Mouse (Mus musculus) kidney, embryonic 15.5 days (tissue): ENCODE results near the gene Gnao1. TPM values are rescaled to one million over a fixed set of nuclear protein-coding genes. Genes with fewer than 3 reads are reported as not detected.

Experiments used
- ATAC-seq: fragments of 200-750 bp; cut with Nextera tagmentation; replicated peaks from 2 replicates; pipeline ENCODE4 v1.8.0; 2017; ENCODE audit warnings: moderate TSS enrichment; ENCODE audit not compliant: low FRiP score
- H3K27ac ChIP-seq: fragments of 300-500 bp; sonication (generic); 2 replicates; pipeline ENCODE4 v1.5.1; 2015; ENCODE audit warnings: mild to moderate bottlenecking, inconsistent platforms
- H3K27me3 ChIP-seq: fragments of 300-500 bp; sonication (generic); 2 replicates; pipeline ENCODE4 v1.6.1; 2015; ENCODE audit warnings: inconsistent platforms
- H3K36me3 ChIP-seq: fragments of 300-500 bp; sonication (generic); 2 replicates; pipeline ENCODE4 v1.6.1; 2015; ENCODE audit warnings: inconsistent platforms
- H3K4me1 ChIP-seq: fragments of 300-500 bp; sonication (generic); 2 replicates; pipeline ENCODE4 v1.6.1; 2015; ENCODE audit warnings: inconsistent platforms
- H3K4me2 ChIP-seq: fragments of 300-500 bp; sonication (generic); 2 replicates; pipeline ENCODE4 v1.6.1; 2015; ENCODE audit warnings: moderate library complexity, mild to moderate bottlenecking, inconsistent platforms
- H3K4me3 ChIP-seq: fragments of 300-500 bp; sonication (generic); replicated peaks from 2 replicates; pipeline ENCODE4 v1.5.1; 2015; ENCODE audit warnings: mild to moderate bottlenecking, inconsistent platforms
- H3K9ac ChIP-seq: fragments of 300-500 bp; sonication (generic); 2 replicates; pipeline ENCODE4 v1.6.1; 2015; ENCODE audit warnings: mild to moderate bottlenecking, inconsistent platforms
- H3K9me3 ChIP-seq: fragments of 300-500 bp; sonication (generic); replicated peaks from 2 replicates; pipeline ENCODE4 v1.6.1; 2016; ENCODE audit warnings: inconsistent platforms
- WGBS: fragments of 180-500 bp; shearing (Covaris S2); methylation state at CpG from one replicate; pipeline ENCODE4 v1.1.7; 2015; ENCODE audit warnings: mixed read lengths; 5-methylcytosine and 5-hydroxymethylcytosine counted together
- polyA plus RNA-seq: library from polyadenylated mRNA; unstranded; fragments of >200 nt; fragmentation: Nextera tagmentation; extraction: Ambion mirVana; gene quantifications from 2 replicates; pipeline ENCODE4 v1.2.1, GENCODE M21; 2015

Gene Gnao1
- polyA plus RNA-seq, 1 experiment from 2014 or later = 6.0 TPM

DNA sequence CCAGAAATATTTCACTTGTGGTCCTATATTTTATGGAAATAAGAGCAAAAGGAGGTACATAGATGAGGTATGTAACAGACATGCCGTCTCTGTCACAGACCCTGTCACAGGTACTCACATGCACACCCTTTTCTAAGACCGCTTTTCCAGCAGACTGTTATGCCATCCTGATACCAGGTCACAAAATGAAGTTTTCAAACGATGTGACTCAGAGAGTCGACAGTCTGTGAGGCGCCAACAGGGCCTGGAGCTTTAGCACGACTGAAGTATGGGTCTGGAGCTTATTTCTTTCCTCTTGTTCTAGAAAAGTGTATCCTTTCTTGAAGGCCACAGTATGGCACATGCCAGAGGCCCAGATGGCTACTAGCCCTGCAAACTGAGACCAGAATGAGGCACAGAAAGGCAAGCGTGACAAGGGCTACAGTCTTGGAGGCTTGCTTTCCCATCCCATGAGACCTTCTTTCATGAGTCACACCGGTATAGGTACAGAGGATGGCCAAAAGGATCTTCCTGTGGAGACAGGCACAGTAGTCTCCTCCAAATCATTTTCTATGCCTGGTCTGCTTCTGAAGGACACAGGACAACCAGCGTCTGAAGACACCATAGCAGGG is 43.2 kb downstream of the Gnao1 start:
- no peak overlapping the region for H3K9ac ChIP-seq
- no peaks in the 10 kb centered on the region for H3K36me3 ChIP-seq
- no peaks in the 10 kb centered on the region for H3K4me1 ChIP-seq
- H3K9me3 ChIP-seq = no peaks in the 10 kb centered on the region
- H3K27ac ChIP-seq = no peak overlapping the region
- 85% methylated on average over 9 of the region's 9 CpGs for WGBS
- H3K4me3 ChIP-seq = no peak overlapping the region
- no peaks in the 10 kb centered on the region for H3K27me3 ChIP-seq
- H3K4me2 ChIP-seq = no peak overlapping the region
- ATAC-seq = no peak

DNA sequence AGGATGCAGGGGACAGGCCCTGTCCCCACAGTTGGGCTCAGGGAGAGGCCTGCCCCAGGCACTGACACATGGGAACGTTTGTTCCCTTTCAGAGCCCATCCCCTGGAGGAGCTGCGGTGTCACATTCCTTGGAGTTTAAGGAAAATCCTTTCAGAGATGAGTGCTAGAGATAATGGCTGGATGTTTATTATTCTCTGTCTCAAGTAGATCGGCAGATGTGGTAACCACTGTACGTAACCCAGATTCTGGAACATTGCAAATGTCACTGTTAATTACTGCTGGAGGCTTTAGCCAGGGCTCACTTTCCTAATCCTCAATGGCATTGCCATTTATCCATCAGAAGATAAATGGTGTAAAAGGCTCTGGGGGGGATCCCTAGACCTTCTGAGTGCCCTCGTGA is 44.9 kb downstream of the Gnao1 start:
- H3K9me3 ChIP-seq = no peaks in the 10 kb centered on the region
- no peaks in the 10 kb centered on the region; the same call in 1 of the 2 replicates for H3K4me1 ChIP-seq
- WGBS = 42% methylated on average over 5 of the region's 5 CpGs

DNA sequence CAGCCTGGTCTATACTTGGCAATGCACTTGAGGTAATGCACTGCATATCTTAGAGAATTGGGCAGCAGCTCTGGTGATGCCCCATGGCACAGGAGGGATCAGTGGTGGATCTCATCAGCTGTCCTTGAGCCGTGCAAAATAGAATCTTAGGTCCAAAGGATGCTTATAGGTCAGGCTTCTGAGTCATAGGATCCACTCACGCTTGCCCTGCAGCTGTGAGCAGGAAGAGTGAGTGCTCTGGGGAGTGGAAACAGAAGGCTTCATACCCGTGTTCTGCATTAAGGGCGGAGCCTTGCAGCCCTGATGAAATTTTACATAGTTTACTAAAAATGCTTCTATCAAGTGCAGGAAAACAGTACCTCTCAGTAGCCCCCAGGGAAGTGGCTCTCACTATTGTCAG is 45.5 kb downstream of the Gnao1 start:
- WGBS = 64% methylated on average over 4 of the region's 4 CpGs
- ATAC-seq = no peak
- Histone ChIP-seq H3K27ac (no peak overlapping the region), H3K9me3 (no peaks in the 10 kb centered on the region), H3K4me1 (peaks cover 6% of the 10 kb centered on the region; the same call in 1 of the 2 replicates), H3K4me2 (no peak overlapping the region), H3K27me3 (no peaks in the 10 kb centered on the region), H3K9ac (no peak overlapping the region), H3K36me3 (no peaks in the 10 kb centered on the region), H3K4me3 (no peak overlapping the region)

More for the DNA sequence above, 44.9 kb downstream of the Gnao1 start:
- no peak overlapping the region for H3K27ac ChIP-seq
- H3K27me3 ChIP-seq = no peaks in the 10 kb centered on the region
- no peak overlapping the region for H3K4me2 ChIP-seq
- ATAC-seq = no peak
- H3K4me3 ChIP-seq = no peak overlapping the region
- H3K36me3 ChIP-seq = no peaks in the 10 kb centered on the region
- H3K9ac ChIP-seq = no peak overlapping the region

DNA sequence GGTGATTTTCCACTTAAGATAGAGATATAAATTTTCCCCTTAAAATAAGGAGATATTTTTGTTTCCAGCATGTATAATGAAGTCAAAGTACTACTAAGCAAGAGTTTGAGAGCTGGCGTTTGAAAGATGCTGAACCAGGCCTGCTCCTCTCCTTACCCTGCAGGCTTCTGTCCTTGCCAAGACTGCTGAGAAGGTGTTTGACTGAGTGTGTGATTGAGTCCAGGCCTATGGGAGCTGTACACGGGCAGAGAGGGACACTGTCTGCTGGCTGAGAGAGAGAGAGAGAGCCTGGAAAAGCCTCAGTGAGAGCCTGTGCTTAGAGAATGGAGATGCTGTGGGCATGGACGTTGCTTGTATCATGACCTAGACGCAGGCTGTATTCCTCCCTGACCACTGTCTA is 47.4 kb downstream of the Gnao1 start:
- H3K27ac ChIP-seq = no peak overlapping the region

DNA sequence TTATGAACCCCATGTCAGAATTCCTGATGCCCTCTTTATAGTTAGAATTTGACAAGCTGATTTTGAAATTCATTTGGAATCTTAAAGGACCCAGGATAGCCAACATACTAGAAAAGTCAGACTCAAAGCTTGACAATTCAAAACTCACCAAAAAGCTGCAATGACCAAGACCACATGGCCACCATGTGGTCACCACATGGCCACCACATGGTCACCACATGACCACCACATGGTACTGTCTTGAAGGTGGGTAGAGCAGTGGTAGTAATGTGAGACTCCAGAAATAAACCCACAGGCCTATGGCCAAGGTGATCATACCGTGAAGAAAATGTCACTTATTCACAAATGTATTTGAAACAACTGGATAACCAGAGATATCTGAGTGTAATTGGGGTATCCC is 48.5 kb downstream of the Gnao1 start:
- H3K27ac ChIP-seq = no peak overlapping the region
- ATAC-seq = no peak
- H3K9ac ChIP-seq = no peak overlapping the region
- no peak overlapping the region for H3K4me3 ChIP-seq
- no peaks in the 10 kb centered on the region for H3K9me3 ChIP-seq
- peaks cover 7% of the 10 kb centered on the region; the same call in 1 of the 2 replicates for H3K4me1 ChIP-seq
- 89% methylated on average over 1 of the region's 1 CpGs for WGBS
- no peaks in the 10 kb centered on the region for H3K36me3 ChIP-seq
- H3K27me3 ChIP-seq = no peaks in the 10 kb centered on the region
- H3K4me2 ChIP-seq = no peak overlapping the region

More for the DNA sequence above, 47.4 kb downstream of the Gnao1 start:
- Histone ChIP-seq H3K9me3 (no peaks in the 10 kb centered on the region), H3K9ac (no peak overlapping the region), H3K4me1 (peaks cover 7% of the 10 kb centered on the region; the same call in 1 of the 2 replicates), H3K36me3 (no peaks in the 10 kb centered on the region), H3K27me3 (no peaks in the 10 kb centered on the region), H3K4me3 (no peak overlapping the region), H3K4me2 (no peak overlapping the region)
- 73% methylated on average over 4 of the region's 4 CpGs for WGBS
- no peak for ATAC-seq

DNA sequence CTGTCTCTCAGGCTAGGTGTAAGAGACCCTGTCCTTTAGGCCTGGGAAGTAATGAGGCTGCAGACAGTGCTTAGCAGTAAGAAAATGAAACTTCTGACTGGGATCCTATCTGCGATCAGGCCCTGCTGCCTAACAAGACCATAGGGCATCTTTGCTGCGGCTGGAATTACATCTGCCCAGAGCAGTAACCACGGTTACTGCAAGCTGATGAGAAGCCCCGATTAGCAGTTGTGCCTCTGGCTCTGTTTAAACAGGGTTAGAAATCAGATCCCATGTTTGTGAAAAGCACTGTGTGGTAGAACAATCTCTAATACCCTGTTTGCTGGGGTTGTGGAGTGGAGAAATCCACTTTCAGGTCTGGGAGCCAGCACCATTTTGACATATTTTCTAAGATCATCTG is 50.3 kb downstream of the Gnao1 start:
- Histone ChIP-seq H3K4me2 (no peak overlapping the region), H3K4me1 (peaks cover 7% of the 10 kb centered on the region; the same call in 1 of the 2 replicates), H3K9me3 (no peaks in the 10 kb centered on the region), H3K4me3 (no peak overlapping the region), H3K9ac (no peak overlapping the region), H3K36me3 (no peaks in the 10 kb centered on the region), H3K27ac (0 out of 2 replicates have a peak overlapping the region, but pooled peaks have one; percentile 18), H3K27me3 (no peaks in the 10 kb centered on the region)
- WGBS = 25% methylated on average over 4 of the region's 4 CpGs
- no peak for ATAC-seq

DNA sequence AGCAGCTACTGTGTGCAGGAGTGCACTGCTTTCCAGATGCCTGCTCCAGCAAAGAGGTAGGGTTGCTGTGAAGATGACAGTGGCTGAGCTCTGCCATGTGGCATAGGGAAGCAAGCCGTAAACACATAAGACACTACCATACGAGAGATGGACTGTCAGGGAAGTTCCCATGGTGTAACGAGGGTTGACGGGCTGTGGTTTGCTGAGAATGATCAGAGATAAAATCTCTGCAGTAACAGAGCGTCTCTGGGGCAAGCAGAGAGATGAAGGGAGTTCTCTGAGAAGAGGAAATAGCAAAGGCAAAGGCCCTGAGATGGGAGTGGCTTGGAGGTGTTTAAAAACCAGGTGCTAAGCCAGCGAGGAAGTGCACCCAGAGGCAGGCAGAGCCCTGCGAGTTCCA is 54.3 kb downstream of the Gnao1 start:
- H3K27ac ChIP-seq = no peak overlapping the region
- no peak overlapping the region for H3K4me3 ChIP-seq
- H3K4me2 ChIP-seq = no peak overlapping the region
- peaks cover 7% of the 10 kb centered on the region; the same call in 1 of the 2 replicates for H3K4me1 ChIP-seq
- no peaks in the 10 kb centered on the region for H3K36me3 ChIP-seq
- H3K9ac ChIP-seq = no peak overlapping the region
- no peaks in the 10 kb centered on the region for H3K27me3 ChIP-seq
- 49% methylated on average over 7 of the region's 7 CpGs for WGBS
- H3K9me3 ChIP-seq = no peaks in the 10 kb centered on the region
- no peak for ATAC-seq

DNA sequence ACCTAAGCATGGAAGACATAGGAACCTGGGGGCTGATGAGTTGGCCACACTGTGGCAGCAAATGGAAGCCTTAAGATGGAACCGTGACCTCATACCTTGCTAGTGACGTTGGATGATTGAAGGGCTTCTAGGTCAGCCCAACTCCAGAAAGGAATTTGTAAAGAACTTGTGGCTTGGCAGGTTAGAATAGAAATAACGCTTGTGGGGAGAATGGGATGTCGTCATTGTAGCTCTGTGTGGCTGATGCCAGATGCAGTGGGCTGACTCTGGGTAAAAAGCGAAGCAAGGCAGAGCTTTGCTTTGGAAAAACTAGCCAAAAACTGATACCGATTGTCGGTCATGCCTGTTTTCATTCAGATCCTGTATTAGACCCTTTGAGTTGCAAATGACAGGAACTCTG is 56.5 kb downstream of the Gnao1 start:
- no peak for ATAC-seq
- no peaks in the 10 kb centered on the region for H3K4me1 ChIP-seq
- no peaks in the 10 kb centered on the region for H3K27me3 ChIP-seq
- no peak overlapping the region for H3K27ac ChIP-seq
- no peak overlapping the region for H3K4me3 ChIP-seq
- WGBS = 92% methylated on average over 7 of the region's 7 CpGs
- no peak overlapping the region for H3K9ac ChIP-seq
- H3K4me2 ChIP-seq = no peak overlapping the region
- no peaks in the 10 kb centered on the region for H3K36me3 ChIP-seq
- no peaks in the 10 kb centered on the region for H3K9me3 ChIP-seq

DNA sequence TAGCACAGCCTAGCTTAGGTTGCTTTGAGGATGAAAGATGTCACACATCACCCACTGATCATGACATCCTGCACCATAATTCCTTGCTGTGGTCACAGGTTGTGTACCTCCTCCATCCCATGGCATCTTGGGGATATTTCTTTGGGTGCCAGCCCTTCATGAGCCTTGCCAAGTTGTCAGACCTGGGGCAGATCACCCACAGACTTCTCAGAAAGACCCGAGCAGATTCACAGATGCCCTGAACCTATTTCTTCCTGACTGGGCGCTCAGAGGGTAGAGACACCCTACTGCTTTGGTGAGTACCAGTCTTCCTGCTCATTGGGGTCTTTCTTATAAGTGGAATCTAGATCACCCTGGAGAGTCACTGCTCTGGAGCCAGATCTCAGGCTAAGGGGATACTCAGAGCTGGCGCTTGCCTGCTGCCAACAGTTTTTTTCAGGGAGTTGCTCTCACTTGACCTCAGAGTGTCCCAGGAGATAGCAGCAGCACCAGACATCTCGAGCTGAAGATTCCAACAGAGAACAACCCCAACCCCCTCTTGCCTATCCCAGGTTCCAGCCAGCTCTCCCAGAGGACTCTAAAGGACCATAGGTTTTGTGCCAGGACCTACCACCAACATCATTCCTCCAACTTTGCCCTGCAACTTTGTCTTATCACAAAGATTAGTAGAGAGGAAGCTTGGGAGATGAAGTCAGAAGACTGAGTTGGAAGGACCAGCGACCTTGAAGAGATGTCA is 58.9 kb downstream of the Gnao1 start:
- no peak overlapping the region for H3K4me2 ChIP-seq
- H3K36me3 ChIP-seq = no peaks in the 10 kb centered on the region
- no peaks in the 10 kb centered on the region for H3K9me3 ChIP-seq
- WGBS = 86% methylated on average over 5 of the region's 5 CpGs
- H3K27ac ChIP-seq = no peak overlapping the region
- no peaks in the 10 kb centered on the region for H3K27me3 ChIP-seq
- H3K9ac ChIP-seq = no peak overlapping the region
- H3K4me1 ChIP-seq = no peaks in the 10 kb centered on the region
- H3K4me3 ChIP-seq = no peak overlapping the region
- ATAC-seq = no peak

DNA sequence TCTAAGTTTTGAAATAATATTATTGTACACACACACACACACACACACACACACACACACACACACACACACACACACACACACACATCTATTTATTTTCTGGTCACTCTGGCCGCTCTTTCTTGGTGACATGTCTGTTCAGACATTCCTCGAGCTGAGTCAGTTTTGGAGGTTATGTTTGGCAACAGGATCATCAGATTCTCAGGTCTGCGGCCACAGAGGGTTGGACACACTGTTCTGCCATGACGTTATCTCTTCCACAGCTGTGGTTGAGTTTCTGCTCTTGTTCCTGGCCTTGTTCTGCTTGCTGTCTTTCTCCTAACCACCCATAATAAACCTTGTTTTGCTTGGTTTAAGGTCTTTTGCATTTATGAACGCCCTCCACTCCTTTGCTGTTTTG is 61.5 kb downstream of the Gnao1 start:
- WGBS = 84% methylated on average over 5 of the region's 5 CpGs
- no peak for ATAC-seq
- H3K4me3 ChIP-seq = no peak overlapping the region

DNA sequence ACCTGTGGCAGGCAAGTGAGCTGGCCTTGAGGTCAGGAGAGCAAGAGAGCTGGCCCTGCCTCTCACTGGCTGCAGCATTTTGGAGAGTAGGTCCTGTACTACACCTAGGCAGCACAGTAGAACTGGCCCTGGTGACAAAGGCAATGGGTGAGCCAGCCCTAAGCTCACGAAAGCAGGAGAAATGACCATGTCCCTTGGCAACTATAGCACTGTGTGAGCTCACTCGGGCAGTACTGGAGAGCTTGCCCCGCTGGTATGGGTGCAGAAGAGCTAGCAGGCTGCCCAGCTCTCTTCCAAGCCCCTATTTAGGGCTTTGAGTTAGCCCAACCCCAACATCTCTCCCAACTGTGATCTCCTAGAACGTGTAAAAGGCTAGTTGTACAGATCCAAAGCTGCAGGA is 68.6 kb downstream of the Gnao1 start:
- WGBS = 80% methylated on average over 4 of the region's 4 CpGs
- Histone ChIP-seq H3K27ac (no peak overlapping the region), H3K4me2 (no peak overlapping the region), H3K4me3 (no peak overlapping the region), H3K9me3 (no peaks in the 10 kb centered on the region), H3K9ac (no peak overlapping the region), H3K4me1 (no peaks in the 10 kb centered on the region), H3K36me3 (no peaks in the 10 kb centered on the region), H3K27me3 (no peaks in the 10 kb centered on the region)
- ATAC-seq = no peak

More for the DNA sequence above, 61.5 kb downstream of the Gnao1 start:
- Histone ChIP-seq H3K36me3 (no peaks in the 10 kb centered on the region), H3K4me2 (no peak overlapping the region), H3K9ac (no peak overlapping the region), H3K27me3 (no peaks in the 10 kb centered on the region), H3K4me1 (no peaks in the 10 kb centered on the region), H3K9me3 (no peaks in the 10 kb centered on the region), H3K27ac (no peak overlapping the region)

DNA sequence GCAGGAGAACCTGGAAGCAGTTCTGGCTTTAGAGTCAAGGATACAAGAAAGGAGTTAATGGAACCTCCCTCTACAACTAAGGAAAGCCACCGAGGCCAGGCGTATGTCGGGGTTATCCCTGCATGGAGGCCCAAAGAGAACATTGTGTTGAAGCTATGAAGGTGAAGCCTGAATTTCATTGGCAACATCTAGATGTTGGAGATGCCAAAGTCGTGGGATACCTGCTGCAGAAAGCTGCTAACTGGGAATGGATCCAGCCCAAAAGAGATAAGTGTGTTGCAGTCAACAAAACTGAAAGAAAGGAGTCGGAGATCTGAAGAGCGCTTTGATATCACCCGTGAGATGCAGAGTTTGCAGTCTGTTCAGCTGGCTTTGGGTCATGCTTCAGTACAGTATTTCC is 70.2 kb downstream of the Gnao1 start:
- ATAC-seq = no peak
- H3K4me1 ChIP-seq = no peaks in the 10 kb centered on the region
- no peak overlapping the region for H3K27ac ChIP-seq
- H3K4me3 ChIP-seq = no peak overlapping the region
- H3K36me3 ChIP-seq = no peaks in the 10 kb centered on the region
- H3K9ac ChIP-seq = no peak overlapping the region
- no peaks in the 10 kb centered on the region for H3K27me3 ChIP-seq
- 91% methylated on average over 7 of the region's 7 CpGs for WGBS
- H3K4me2 ChIP-seq = no peak overlapping the region
- H3K9me3 ChIP-seq = no peaks in the 10 kb centered on the region
